Mouse (Mus musculus) heart, postnatal 25 days (tissue): ENCODE results near the gene Gramd1b. TPM values are rescaled to one million over a fixed set of nuclear protein-coding genes. Genes with fewer than 3 reads are reported as not detected.
A peak's percentile ranks its signal among the peaks of the same experiment; 100 is the strongest.

ENCODE experiments used
- DNase-seq: peaks from one replicate; pipeline ENCODE4 v3.0.0; 2022; ENCODE audit warnings: low spot score
- intact Hi-C: fragments of 180-260 bp; cut with DNase I; formaldehyde crosslinking; loops from one replicate; pipeline ENCODE4 v1.15.1; 2025
- total RNA-seq, 2 experiments: library from RNA; stranded (reverse); gene quantifications; 2 replicates each; pipeline ENCODE4 v1.2.3; 2021

The Gramd1b gene
- total RNA-seq, 2 experiments from 2014 or later = 19.1 to 20.2 TPM

- intact Hi-C loops = no loop called here
- no peak for DNase-seq
These were observed 92.3 kb downstream of the Gramd1b start for GRCm38 (mm10) chr9:40438731-40439526.

- no peak for DNase-seq
- intact Hi-C loops = no loop called here
These were observed 93.3 kb downstream of the Gramd1b start for GRCm38 (mm10) chr9:40437891-40438290.

- no peak for DNase-seq
- intact Hi-C loops = no loop called here
These were observed 97.9 kb downstream of the Gramd1b start for GRCm38 (mm10) chr9:40433286-40433685.

GRCm38 (mm10) chr9:40430969-40431368 lies 100.2 kb downstream of the Gramd1b start:
- intact Hi-C loops = no loop called here
- DNase-seq = no peak

- intact Hi-C loops = no loop called here
These were observed 103.5 kb downstream of the Gramd1b start for GRCm38 (mm10) chr9:40427663-40428062.

GRCm38 (mm10) chr9:40426282-40426964 lies 104.8 kb downstream of the Gramd1b start:
- intact Hi-C loops = no loop called here
- DNase-seq = no peak

More at GRCm38 (mm10) chr9:40427663-40428062, 103.5 kb downstream of the Gramd1b start:
- no peak for DNase-seq

GRCm38 (mm10) chr9:40424874-40425273 lies 106.3 kb downstream of the Gramd1b start:
- intact Hi-C loops = no loop called here
- no peak for DNase-seq

- no peak for DNase-seq
- intact Hi-C loops = no loop called here
These were observed 107.7 kb downstream of the Gramd1b start for GRCm38 (mm10) chr9:40423427-40423867.

GRCm38 (mm10) chr9:40422368-40423057 lies 108.7 kb downstream of the Gramd1b start:
- intact Hi-C loops = no loop called here
- no peak for DNase-seq

- DNase-seq = no peak
These were observed 110.4 kb downstream of the Gramd1b start for GRCm38 (mm10) chr9:40420652-40421335.

GRCm38 (mm10) chr9:40418803-40419202 lies 112.4 kb downstream of the Gramd1b start:
- DNase-seq = no peak
- intact Hi-C loops = loop anchor here (5.0 to 10.0 kb wide), 2 partner anchors 38 to 336 kb away; no protein-coding TSS in a partner anchor

More at GRCm38 (mm10) chr9:40420652-40421335, 110.4 kb downstream of the Gramd1b start:
- intact Hi-C loops = no loop called here

- intact Hi-C loops = loop anchor here (5.0 to 10.0 kb wide), 2 partner anchors 41 to 339 kb away; no protein-coding TSS in a partner anchor
These were observed 115.0 kb downstream of the Gramd1b start for GRCm38 (mm10) chr9:40416150-40416549.

GRCm38 (mm10) chr9:40414904-40415766 lies 116.0 kb downstream of the Gramd1b start:
- peak; percentile 16 for DNase-seq
- intact Hi-C loops = loop anchor here (1.0 to 10.0 kb wide), 4 partner anchors 42 to 340 kb away; no protein-coding TSS in a partner anchor

More at GRCm38 (mm10) chr9:40416150-40416549, 115.0 kb downstream of the Gramd1b start:
- DNase-seq = no peak

- intact Hi-C loops = loop anchor here (10.0 kb wide), 1 partner anchor 340 kb away; no protein-coding TSS in a partner anchor
- peak; percentile 68 for DNase-seq
These were observed 116.7 kb downstream of the Gramd1b start for GRCm38 (mm10) chr9:40414498-40414903.

- intact Hi-C loops = loop anchor here (10.0 kb wide), 1 partner anchor 341 kb away; no protein-coding TSS in a partner anchor
- no peak for DNase-seq
These were observed 117.6 kb downstream of the Gramd1b start for GRCm38 (mm10) chr9:40413601-40414000.

GRCm38 (mm10) chr9:40412931-40413330 lies 118.3 kb downstream of the Gramd1b start:
- intact Hi-C loops = loop anchor here (10.0 kb wide), 1 partner anchor 342 kb away; no protein-coding TSS in a partner anchor
- DNase-seq = no peak

- no peak for DNase-seq
- intact Hi-C loops = loop anchor here (10.0 kb wide), 1 partner anchor 343 kb away; no protein-coding TSS in a partner anchor
These were observed 118.9 kb downstream of the Gramd1b start for GRCm38 (mm10) chr9:40412246-40412645.

GRCm38 (mm10) chr9:40410895-40411294 lies 120.3 kb downstream of the Gramd1b start:
- intact Hi-C loops = loop anchor here (10.0 kb wide), 1 partner anchor 344 kb away; no protein-coding TSS in a partner anchor

More at GRCm38 (mm10) chr9:40410895-40411294, 120.3 kb downstream of the Gramd1b start:
- DNase-seq = no peak
